Mouse (Mus musculus) MEL (cell line): ENCODE measurements at regions not wholly inside any gene's neighbourhood (a gene's known extent, or its start where the extent isn't known, plus 50 kb on each side); places are given as distances from the start of the nearest gene placed in this dataset.

Experiments used
- DNase-seq: peaks from one replicate; pipeline ENCODE4 v3.0.0; 2011; ENCODE audit warnings: low read depth, low spot score
- H3K27ac ChIP-seq: 2 replicates; pipeline ENCODE4 v1.5.1; 2012; ENCODE audit warnings: low read depth, mild to moderate bottlenecking, control low read depth, low read length, moderate library complexity; ENCODE audit not compliant: control insufficient read depth
- H3K27me3 ChIP-seq, 2 experiments: fragments of 150-350 bp in 1 of 2; sonication (generic) in 1 of 2; 2 replicates each; pipeline ENCODE4 v1.6.1; 2012; ENCODE audit warnings: low read length in 2 of 2, mild to moderate bottlenecking in 2 of 2, improper control_type of control experiment in 1 of 2, moderate library complexity in 1 of 2; ENCODE audit not compliant: insufficient read depth in 2 of 2, control insufficient read depth in 1 of 2
- H3K36me3 ChIP-seq, 2 experiments: 2 replicates each; pipeline ENCODE4 v1.6.1; 2012 to 2014; ENCODE audit warnings: low read length in 2 of 2, improper control_type of control experiment in 1 of 2, inconsistent platforms in 1 of 2, mild to moderate bottlenecking in 1 of 2; ENCODE audit not compliant: insufficient read depth in 2 of 2, control insufficient read depth in 1 of 2
- H3K4me1 ChIP-seq, 2 experiments: fragments of 150-350 bp in 1 of 2; sonication (generic) in 1 of 2; 2 replicates each; pipeline ENCODE4 v1.6.1; 2012; ENCODE audit warnings: low read length in 2 of 2, improper control_type of control experiment in 1 of 2, mild to moderate bottlenecking in 1 of 2; ENCODE audit not compliant: insufficient read depth in 2 of 2, control insufficient read depth in 1 of 2
- H3K4me3 ChIP-seq, 2 experiments: fragments of 150-350 bp in 1 of 2; sonication (generic) in 1 of 2; 2 replicates each; pipeline ENCODE4 v1.5.1; 2012; ENCODE audit warnings: low read depth in 2 of 2, low read length in 2 of 2, mild to moderate bottlenecking in 2 of 2, moderate library complexity in 2 of 2, control low read depth in 1 of 2, improper control_type of control experiment in 1 of 2; ENCODE audit not compliant: control insufficient read depth in 1 of 2, insufficient read depth in 1 of 2
- H3K79me2 ChIP-seq: 2 replicates; pipeline ENCODE4 v1.6.1; 2012; ENCODE audit warnings: mild to moderate bottlenecking, low read length, moderate library complexity; ENCODE audit not compliant: control insufficient read depth, poor library complexity, insufficient read depth
- H3K9ac ChIP-seq: 2 replicates; pipeline ENCODE4 v1.6.1; 2012; ENCODE audit warnings: low read depth, mild to moderate bottlenecking, control low read depth, low read length, moderate library complexity; ENCODE audit not compliant: control insufficient read depth, poor library complexity, severe bottlenecking
- H3K9me3 ChIP-seq: fragments of 150-350 bp; sonication (generic); replicated peaks from 2 replicates; pipeline ENCODE4 v1.6.1; 2012; ENCODE audit warnings: mild to moderate bottlenecking, low read length, improper control_type of control experiment, moderate library complexity; ENCODE audit not compliant: insufficient read depth
- BHLHE40 ChIP-seq: IDR thresholded peaks from 2 replicates; pipeline ENCODE4 v1.6.1; 2012; ENCODE audit warnings: low read depth, mild to moderate bottlenecking, inconsistent platforms, low read length, improper control_type of control experiment, borderline replicate concordance
- CHD1 ChIP-seq: IDR thresholded peaks from 2 replicates; pipeline ENCODE4 v1.6.1; 2012; ENCODE audit warnings: low read depth, mild to moderate bottlenecking, inconsistent platforms, low read length, improper control_type of control experiment
- CHD2 ChIP-seq: IDR thresholded peaks from 2 replicates; pipeline ENCODE4 v1.6.1; 2011; ENCODE audit warnings: low read length, improper control_type of control experiment
- CTCF ChIP-seq, 3 experiments: IDR thresholded peaks in 2 of 3; conservative IDR thresholded peaks in 1 of 3; 2 replicates each; pipeline ENCODE4 v1.5.1; 2011 to 2012; ENCODE audit warnings: low read length in 3 of 3, low read depth in 2 of 3, mild to moderate bottlenecking in 2 of 3, improper control_type of control experiment in 1 of 3, inconsistent platforms in 1 of 3, mixed read lengths in 1 of 3, moderate library complexity in 1 of 3; ENCODE audit not compliant: control insufficient read depth in 1 of 3, insufficient read depth in 1 of 3, poor library complexity in 1 of 3, severe bottlenecking in 1 of 3
- E2F4 ChIP-seq: IDR thresholded peaks from 2 replicates; pipeline ENCODE4 v1.6.1; 2011; ENCODE audit warnings: low read depth, low read length, improper control_type of control experiment, borderline replicate concordance
- EP300 ChIP-seq, 2 experiments: IDR thresholded peaks; 2 replicates each; pipeline ENCODE4 v1.6.1; 2011; ENCODE audit warnings: improper control_type of control experiment in 2 of 2, low read length in 2 of 2, low read depth in 1 of 2, mild to moderate bottlenecking in 1 of 2
- ETS1 ChIP-seq: IDR thresholded peaks from 2 replicates; pipeline ENCODE4 v1.6.1; 2012; ENCODE audit warnings: low read depth, mild to moderate bottlenecking, inconsistent platforms, low read length, improper control_type of control experiment, moderate library complexity
- GABPA ChIP-seq: IDR thresholded peaks from 2 replicates; pipeline ENCODE4 v1.6.1; 2012; ENCODE audit warnings: low read depth, mild to moderate bottlenecking, inconsistent platforms, low read length, improper control_type of control experiment, moderate library complexity
- JUND ChIP-seq: IDR thresholded peaks from 2 replicates; pipeline ENCODE4 v1.6.1; 2011; ENCODE audit warnings: low read depth, mild to moderate bottlenecking, improper control_type of control experiment, low read length
- MAFK ChIP-seq: IDR thresholded peaks from 2 replicates; pipeline ENCODE4 v1.6.1; 2011; ENCODE audit warnings: low read depth, mild to moderate bottlenecking, low read length, improper control_type of control experiment, borderline replicate concordance
- MEF2A ChIP-seq: IDR thresholded peaks from 2 replicates; pipeline ENCODE4 v1.6.1; 2014; ENCODE audit warnings: low read depth, mild to moderate bottlenecking, inconsistent platforms, low read length, improper control_type of control experiment; ENCODE audit not compliant: poor library complexity, insufficient replicate concordance, severe bottlenecking; ENCODE audit errors: extremely low read depth
- MXI1 ChIP-seq: IDR thresholded peaks from 2 replicates; pipeline ENCODE4 v1.6.1; 2011; ENCODE audit warnings: mild to moderate bottlenecking, low read depth, low read length, improper control_type of control experiment
- MYB ChIP-seq: IDR thresholded peaks from 2 replicates; pipeline ENCODE4 v1.6.1; 2011; ENCODE audit warnings: mild to moderate bottlenecking, low read depth, low read length, improper control_type of control experiment
- MYC ChIP-seq: IDR thresholded peaks from 2 replicates; pipeline ENCODE4 v1.6.1; 2011; ENCODE audit warnings: low read depth, mild to moderate bottlenecking, low read length, improper control_type of control experiment, moderate library complexity
- NELFE ChIP-seq: IDR thresholded peaks from 2 replicates; pipeline ENCODE4 v1.6.1; 2011; ENCODE audit warnings: low read depth, low read length, improper control_type of control experiment
- NRF1 ChIP-seq: IDR thresholded peaks from 2 replicates; pipeline ENCODE4 v1.6.1; 2014; ENCODE audit warnings: low read depth, mild to moderate bottlenecking, inconsistent platforms, low read length, improper control_type of control experiment, moderate library complexity; ENCODE audit not compliant: poor library complexity, insufficient read depth, severe bottlenecking
- POLR2AphosphoS2 ChIP-seq: IDR thresholded peaks from 2 replicates; pipeline ENCODE4 v1.6.1; 2011; ENCODE audit warnings: low read length, improper control_type of control experiment
- RAD21 ChIP-seq: IDR thresholded peaks from 2 replicates; pipeline ENCODE4 v1.6.1; 2011; ENCODE audit warnings: mild to moderate bottlenecking, low read depth, low read length, improper control_type of control experiment
- RCOR1 ChIP-seq: IDR thresholded peaks from 2 replicates; pipeline ENCODE4 v1.6.1; 2012; ENCODE audit warnings: low read depth, mild to moderate bottlenecking, inconsistent platforms, low read length, improper control_type of control experiment
- SIN3A ChIP-seq: IDR thresholded peaks from 2 replicates; pipeline ENCODE4 v1.6.1; 2012; ENCODE audit warnings: low read length, improper control_type of control experiment, inconsistent platforms
- SMC3 ChIP-seq: IDR thresholded peaks from 2 replicates; pipeline ENCODE4 v1.6.1; 2011; ENCODE audit warnings: low read depth, low read length, improper control_type of control experiment
- TAL1 ChIP-seq: IDR thresholded peaks from 2 replicates; pipeline ENCODE4 v1.6.1; 2012; ENCODE audit warnings: mild to moderate bottlenecking, inconsistent platforms, low read length, moderate library complexity, mixed read lengths
- TBP ChIP-seq: IDR thresholded peaks from 2 replicates; pipeline ENCODE4 v1.8.0; 2011; ENCODE audit warnings: low read depth, low read length, improper control_type of control experiment
- TCF12 ChIP-seq: IDR thresholded peaks from 2 replicates; pipeline ENCODE4 v1.6.1; 2014; ENCODE audit warnings: low read depth, mild to moderate bottlenecking, inconsistent platforms, low read length, improper control_type of control experiment, moderate library complexity
- UBTF ChIP-seq: IDR thresholded peaks from 2 replicates; pipeline ENCODE4 v1.6.1; 2012; ENCODE audit warnings: low read depth, mild to moderate bottlenecking, inconsistent platforms, low read length, improper control_type of control experiment, moderate library complexity, borderline replicate concordance; ENCODE audit not compliant: insufficient read depth
- ZMIZ1 ChIP-seq: IDR thresholded peaks from 2 replicates; pipeline ENCODE4 v1.6.1; 2012; ENCODE audit warnings: low read depth, mild to moderate bottlenecking, inconsistent platforms, low read length, improper control_type of control experiment, moderate library complexity
- ZNF384 ChIP-seq: IDR thresholded peaks from 2 replicates; pipeline ENCODE4 v1.6.1; 2012; ENCODE audit warnings: low read depth, mild to moderate bottlenecking, inconsistent platforms, low read length, improper control_type of control experiment

GRCm38 (mm10) chr10:30411736-30412135 is 188.8 kb downstream of the Trmt11 start:
- Histone ChIP-seq H3K9ac (no peak overlapping the region), H3K4me1 (no peaks in the 10 kb centered on the region), H3K27me3 (no peaks in the 10 kb centered on the region; a peak in 1 of 4 replicates), H3K4me3 (no peak overlapping the region), H3K27ac (no peak overlapping the region), H3K79me2 (no peaks in the 10 kb centered on the region), H3K36me3 (no peaks in the 10 kb centered on the region), H3K9me3 (no peaks in the 10 kb centered on the region)
- TF ChIP-seq MYB (no peak), E2F4 (no peak), MAFK (no peak), SMC3 (no peak), BHLHE40 (no peak), RAD21 (no peak), UBTF (no peak), CHD2 (no peak), NELFE (no peak), POLR2AphosphoS2 (no peak), CTCF (IDR thresholded peaks at IDR 0.05 in 2 of 3, conservative IDR thresholded peaks at IDR 0.05 in 1 of 3; ENCODE audit: control insufficient read depth in 1 of 3, insufficient read depth in 1 of 3, low read depth in 2 of 3, low read length in 3 of 3, poor library complexity in 1 of 3, severe bottlenecking in 1 of 3) (no peak), CHD1 (no peak), TCF12 (no peak), GABPA (no peak), EP300 (IDR thresholded peaks at IDR 0.05; ENCODE audit: low read depth in 1 of 2, low read length in 2 of 2) (no peak), RCOR1 (no peak), TAL1 (no peak), ZMIZ1 (no peak), ETS1 (no peak), JUND (no peak)
- no peak for DNase-seq

- no peaks in the 10 kb centered on the region for H3K4me1 ChIP-seq
- no peak overlapping the region for H3K9ac ChIP-seq
- H3K9me3 ChIP-seq = no peaks in the 10 kb centered on the region
- H3K79me2 ChIP-seq = no peaks in the 10 kb centered on the region
- H3K27me3 ChIP-seq = no peaks in the 10 kb centered on the region
- H3K4me3 ChIP-seq = no peak overlapping the region
- H3K27ac ChIP-seq = no peak overlapping the region
- H3K36me3 ChIP-seq = no peaks in the 10 kb centered on the region
- no peak for DNase-seq
- TF ChIP-seq SIN3A = no peak
- TF ChIP-seq CHD1 = no peak
- TF ChIP-seq TBP = no peak
- no peak for TF ChIP-seq RAD21
- no peak for TF ChIP-seq MEF2A
- TF ChIP-seq BHLHE40 = no peak
- no peak for TF ChIP-seq MXI1
- TF ChIP-seq JUND = no peak
- TF ChIP-seq TAL1 = no peak
- TF ChIP-seq CTCF (IDR thresholded peaks at IDR 0.05 in 2 of 3, conservative IDR thresholded peaks at IDR 0.05 in 1 of 3; ENCODE audit: control insufficient read depth in 1 of 3, insufficient read depth in 1 of 3, low read depth in 2 of 3, low read length in 3 of 3, poor library complexity in 1 of 3, severe bottlenecking in 1 of 3) = no peak
- no peak for TF ChIP-seq RCOR1
- no peak for TF ChIP-seq POLR2AphosphoS2
- TF ChIP-seq MAFK = no peak
- no peak for TF ChIP-seq NRF1
- no peak for TF ChIP-seq ZNF384
- TF ChIP-seq MYB = no peak
- no peak for TF ChIP-seq EP300 (IDR thresholded peaks at IDR 0.05; ENCODE audit: low read depth in 1 of 2, low read length in 2 of 2)
- no peak for TF ChIP-seq CHD2
- no peak for TF ChIP-seq MYC
- TF ChIP-seq TCF12 = no peak
- TF ChIP-seq, all 39 proteins: peak for 0
Measured at GRCm38 (mm10) chr10:30405669-30406393, 194.7 kb downstream of the Trmt11 start.
